Mouse (Mus musculus) heart, adult 8-10 months (tissue): ENCODE results near the gene Sarnp. TPM values are rescaled to one million over a fixed set of nuclear protein-coding genes. Genes with fewer than 3 reads are reported as not detected.

Experiments used
- DNase-seq: peaks from one replicate; pipeline ENCODE4 v3.0.0; 2022; ENCODE audit warnings: low spot score
- total RNA-seq, 4 experiments: library from RNA; stranded (reverse); gene quantifications; 2 replicates each; pipeline ENCODE4 v1.2.4; 2022

Sarnp gene
- total RNA-seq, 4 experiments from 2014 or later = 31.5 to 40.7 (median 36.8) TPM

GRCm38 (mm10) chr10:128890383-128891295, 73.5 kb downstream of the Sarnp start:
- no peak for DNase-seq

- DNase-seq = no peak
These were observed 74.4 kb downstream of the Sarnp start, which contains the start of gene Gdf11 for GRCm38 (mm10) chr10:128891296-128892094. Gene Gdf11 (minus strand): TSS chr10:128891718.

GRCm38 (mm10) chr10:128892246-128892645, 75.1 kb downstream of the Sarnp start:
- DNase-seq = no peak

- peak; percentile 89 for DNase-seq
These were observed 78.3 kb downstream of the Sarnp start for GRCm38 (mm10) chr10:128895437-128895836.

- DNase-seq = no peak
These were observed 79.0 kb downstream of the Sarnp start for GRCm38 (mm10) chr10:128895952-128896693.

GRCm38 (mm10) chr10:128896807-128897206, 79.7 kb downstream of the Sarnp start:
- no peak for DNase-seq

DNA sequence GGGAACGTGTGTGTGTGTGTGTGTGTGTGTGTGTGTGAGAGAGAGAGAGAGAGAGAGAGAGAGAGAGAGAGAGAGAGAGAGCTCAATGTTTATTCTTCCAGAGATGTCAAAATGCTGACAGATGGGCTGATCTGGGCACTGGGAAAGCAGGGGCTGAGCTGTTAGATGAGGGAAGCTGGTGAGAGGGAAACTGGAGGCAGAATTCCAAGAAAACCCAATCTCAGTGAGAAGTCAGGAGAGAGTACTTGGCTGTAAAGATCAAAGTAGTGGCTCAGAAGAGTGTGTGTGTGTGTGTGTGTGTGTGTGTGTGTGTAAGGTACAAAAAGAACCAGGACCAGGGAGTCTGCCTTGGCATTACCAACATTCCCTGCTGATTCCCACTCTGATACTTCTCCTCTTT, 80.4 kb downstream of the Sarnp start:
- DNase-seq = no peak

GRCm38 (mm10) chr10:128899759-128900490, 82.8 kb downstream of the Sarnp start:
- no peak for DNase-seq

- DNase-seq = no peak
These were observed 83.6 kb downstream of the Sarnp start, which contains the start of gene Cd63 for GRCm38 (mm10) chr10:128900698-128901097. Gene Cd63 (plus strand): TSS chr10:128900989.

GRCm38 (mm10) chr10:128901409-128901808, 84.3 kb downstream of the Sarnp start:
- no peak for DNase-seq

GRCm38 (mm10) chr10:128902409-128902988, 85.4 kb downstream of the Sarnp start:
- DNase-seq = no peak

DNA sequence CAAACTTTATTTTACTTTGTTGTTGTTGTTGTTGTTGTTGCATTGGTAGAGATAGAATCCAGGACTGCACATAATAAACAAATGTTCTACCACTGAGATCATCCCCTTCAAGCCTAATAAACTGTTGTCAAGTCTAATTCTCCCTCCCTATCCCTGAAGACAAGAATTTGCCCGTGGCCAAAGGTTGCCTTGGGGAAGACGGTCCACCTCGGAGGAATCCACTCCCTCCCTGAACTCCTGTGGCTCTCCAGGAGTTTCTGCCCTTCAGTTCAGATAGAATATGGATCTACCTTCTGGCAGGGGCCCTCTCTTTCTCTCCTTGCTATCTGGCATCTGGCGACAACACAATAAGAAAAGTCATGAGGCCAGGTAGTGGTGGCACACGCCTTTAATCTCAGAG, 87.7 kb downstream of the Sarnp start:
- DNase-seq = no peak

DNA sequence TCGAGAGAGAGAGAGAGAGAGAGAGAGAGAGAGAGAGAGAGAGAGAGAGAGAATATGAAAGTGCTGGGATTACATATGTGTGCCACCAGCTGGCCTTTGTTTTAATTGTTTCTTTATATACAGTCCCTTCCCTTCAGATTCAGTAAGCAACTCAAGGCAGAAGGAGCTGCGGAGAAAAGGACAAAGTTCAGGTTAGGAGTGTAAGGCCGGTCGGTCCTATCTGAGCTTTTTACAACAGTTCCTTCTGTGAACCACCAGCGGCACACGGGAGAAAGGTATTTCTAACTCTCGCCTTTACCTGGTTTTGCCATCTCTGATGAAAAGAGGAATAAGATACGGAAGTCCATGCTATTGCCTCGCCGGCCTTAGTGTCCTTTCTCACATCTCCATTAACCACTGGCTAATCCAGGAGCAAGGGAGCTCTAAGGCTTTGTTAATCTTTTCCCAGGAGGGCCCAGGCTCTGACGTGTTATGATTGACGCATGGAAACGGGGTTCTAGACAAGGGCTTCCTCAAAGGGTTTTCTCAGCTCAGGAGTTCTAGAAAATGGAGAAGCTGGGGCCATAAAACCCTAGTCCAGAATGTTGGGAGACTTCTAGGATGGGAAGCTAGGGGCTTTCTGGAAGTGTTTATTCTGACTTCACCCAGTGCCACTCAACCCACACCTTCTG, 91.8 kb downstream of the Sarnp start:
- no peak for DNase-seq

GRCm38 (mm10) chr10:128909567-128910028, 92.5 kb downstream of the Sarnp start:
- peak; percentile 86 for DNase-seq

GRCm38 (mm10) chr10:128910066-128910841, 93.1 kb downstream of the Sarnp start:
- no peak for DNase-seq

- DNase-seq = no peak
These were observed 94.3 kb downstream of the Sarnp start for GRCm38 (mm10) chr10:128911430-128911829.

- DNase-seq = no peak
These were observed 95.1 kb downstream of the Sarnp start for GRCm38 (mm10) chr10:128912268-128912667.

GRCm38 (mm10) chr10:128912791-128913190, 95.7 kb downstream of the Sarnp start:
- DNase-seq = no peak

GRCm38 (mm10) chr10:128913219-128913618, 96.1 kb downstream of the Sarnp start:
- peak; percentile 88 for DNase-seq
